Mouse (Mus musculus): ENCODE results near the gene Dusp19. TPM values are rescaled to one million over a fixed set of nuclear protein-coding genes. Genes with fewer than 3 reads are reported as not detected.

Gene Dusp19
- polyA plus RNA-seq, 1 experiment from 2014 or later, result 20.2 TPM

DNA sequence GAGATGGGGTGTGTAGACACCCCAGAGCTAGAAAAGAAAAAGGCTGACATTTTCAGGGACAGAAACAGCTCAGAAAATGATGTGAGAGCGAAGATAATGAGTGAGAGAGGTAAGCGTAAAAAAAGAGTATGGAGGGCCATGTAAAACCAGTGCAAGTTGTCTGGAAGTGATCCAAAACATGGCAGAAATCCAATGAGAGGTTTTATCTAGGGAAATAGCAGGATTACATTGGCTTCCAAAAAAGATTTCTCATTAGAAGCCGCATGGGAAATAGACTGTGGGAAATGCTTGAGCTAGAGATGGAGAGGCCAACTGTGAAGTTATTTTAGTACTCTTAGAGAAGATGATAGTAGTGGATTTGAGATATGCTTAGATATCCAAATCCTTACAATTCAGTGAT, 5.1 kb downstream of the Dusp19 start:
- Histone ChIP-seq H3K27ac (ENCODE audit: low read depth, low read length) (no peak overlapping the region), H3K27me3 (ENCODE audit: control insufficient read depth, insufficient read depth, low read length) (no peaks in the 10 kb centered on the region), H3K4me1 (replicated peaks; ENCODE audit: control insufficient read depth, insufficient read depth, low read length) (no peaks in the 10 kb centered on the region), H3K4me3 (ENCODE audit: low read depth, low read length) (no peak overlapping the region), H3K36me3 (ENCODE audit: control insufficient read depth, insufficient read depth, low read length) (no peaks in the 10 kb centered on the region), H3K9ac (ENCODE audit: low read depth, low read length) (no peak overlapping the region), H3K4me2 (replicated peaks; ENCODE audit: low read depth, low read length) (no peak overlapping the region), H3K9me3 (ENCODE audit: control insufficient read depth, low read length) (no peaks in the 10 kb centered on the region)
- DNase-seq (ENCODE audit: low spot score), result no peak
- 96% methylated on average over 3 of the region's 3 CpGs for WGBS
- no peak for ATAC-seq (ENCODE audit: low FRiP score)

DNA sequence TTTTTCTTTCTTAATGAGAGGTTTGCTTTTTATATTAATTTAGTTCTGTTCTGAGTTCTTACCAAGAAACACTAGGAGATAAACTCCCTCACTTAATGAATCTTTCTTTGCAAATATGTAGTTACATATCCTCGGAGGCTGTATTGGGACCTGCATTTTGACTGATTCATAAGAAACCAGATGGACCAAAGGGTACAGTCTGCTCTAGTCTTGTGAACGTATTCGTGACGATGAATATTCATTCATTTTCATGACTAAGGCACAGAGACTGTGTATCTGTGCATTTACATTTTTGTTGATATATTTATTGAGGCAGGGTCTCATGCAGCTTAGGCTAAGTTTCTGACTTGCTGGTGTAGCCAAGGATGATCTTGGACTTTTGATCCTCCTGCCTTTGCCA, 7.7 kb downstream of the Dusp19 start:
- H3K4me2 ChIP-seq (replicated peaks; ENCODE audit: low read depth, low read length), result no peak overlapping the region
- no peaks in the 10 kb centered on the region for H3K27me3 ChIP-seq (ENCODE audit: control insufficient read depth, insufficient read depth, low read length)
- H3K9ac ChIP-seq (ENCODE audit: low read depth, low read length), result no peak overlapping the region
- ATAC-seq (ENCODE audit: low FRiP score) (no peak), DNase-seq (ENCODE audit: low spot score) (no peak)
- no peak overlapping the region for H3K4me3 ChIP-seq (ENCODE audit: low read depth, low read length)
- H3K4me1 ChIP-seq (replicated peaks; ENCODE audit: control insufficient read depth, insufficient read depth, low read length), result no peaks in the 10 kb centered on the region
- H3K27ac ChIP-seq (ENCODE audit: low read depth, low read length), result no peak overlapping the region
- whole genome bisulfite sequencing, result 95% methylated on average over 4 of the region's 4 CpGs
- H3K36me3 ChIP-seq (ENCODE audit: control insufficient read depth, insufficient read depth, low read length), result no peaks in the 10 kb centered on the region
- H3K9me3 ChIP-seq (ENCODE audit: control insufficient read depth, low read length), result no peaks in the 10 kb centered on the region

DNA sequence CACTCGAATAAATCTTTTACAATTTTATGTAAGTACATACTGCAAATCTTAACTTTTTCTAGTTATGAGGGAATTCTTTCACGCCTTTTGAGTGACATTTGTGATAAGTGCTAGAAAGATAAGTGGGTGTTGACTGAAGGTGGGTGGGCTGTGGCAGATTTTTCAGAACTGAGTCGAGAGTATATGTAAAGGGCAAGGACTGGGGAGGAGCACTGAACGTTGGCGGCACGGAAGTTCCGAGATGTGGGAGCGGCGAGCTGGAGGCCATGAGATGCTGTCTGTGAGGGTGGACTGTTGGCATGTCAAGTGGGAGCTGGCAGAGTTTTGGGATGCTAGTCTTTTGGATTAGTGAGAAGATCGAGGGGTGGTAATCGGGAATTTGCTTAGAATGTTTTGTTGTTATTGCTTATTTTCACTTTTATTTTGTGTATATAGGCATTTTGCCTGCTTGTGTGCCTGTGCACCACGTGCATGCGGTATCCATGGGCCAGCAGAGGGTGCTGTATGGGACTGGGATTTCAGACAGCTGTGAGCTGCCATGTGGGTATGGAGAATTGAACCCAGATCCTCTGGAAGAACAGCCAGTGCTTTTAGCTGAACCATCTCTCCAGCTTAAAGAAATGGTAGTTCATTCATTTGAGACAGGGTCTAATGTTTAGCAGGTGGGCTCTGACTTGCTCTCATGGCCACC, 15.6 kb downstream of the Dusp19 start:
- Histone ChIP-seq H3K9me3 (ENCODE audit: control insufficient read depth, low read length) (no peaks in the 10 kb centered on the region), H3K4me3 (ENCODE audit: low read depth, low read length) (no peak overlapping the region), H3K4me2 (replicated peaks; ENCODE audit: low read depth, low read length) (no peak overlapping the region), H3K9ac (ENCODE audit: low read depth, low read length) (no peak overlapping the region), H3K27me3 (ENCODE audit: control insufficient read depth, insufficient read depth, low read length) (no peaks in the 10 kb centered on the region), H3K27ac (ENCODE audit: low read depth, low read length) (no peak overlapping the region), H3K36me3 (ENCODE audit: control insufficient read depth, insufficient read depth, low read length) (no peaks in the 10 kb centered on the region), H3K4me1 (replicated peaks; ENCODE audit: control insufficient read depth, insufficient read depth, low read length) (no peaks in the 10 kb centered on the region)
- WGBS, result 88% methylated on average over 13 of the region's 13 CpGs
- no peak for ATAC-seq (ENCODE audit: low FRiP score)
- DNase-seq (ENCODE audit: low spot score), result no peak

DNA sequence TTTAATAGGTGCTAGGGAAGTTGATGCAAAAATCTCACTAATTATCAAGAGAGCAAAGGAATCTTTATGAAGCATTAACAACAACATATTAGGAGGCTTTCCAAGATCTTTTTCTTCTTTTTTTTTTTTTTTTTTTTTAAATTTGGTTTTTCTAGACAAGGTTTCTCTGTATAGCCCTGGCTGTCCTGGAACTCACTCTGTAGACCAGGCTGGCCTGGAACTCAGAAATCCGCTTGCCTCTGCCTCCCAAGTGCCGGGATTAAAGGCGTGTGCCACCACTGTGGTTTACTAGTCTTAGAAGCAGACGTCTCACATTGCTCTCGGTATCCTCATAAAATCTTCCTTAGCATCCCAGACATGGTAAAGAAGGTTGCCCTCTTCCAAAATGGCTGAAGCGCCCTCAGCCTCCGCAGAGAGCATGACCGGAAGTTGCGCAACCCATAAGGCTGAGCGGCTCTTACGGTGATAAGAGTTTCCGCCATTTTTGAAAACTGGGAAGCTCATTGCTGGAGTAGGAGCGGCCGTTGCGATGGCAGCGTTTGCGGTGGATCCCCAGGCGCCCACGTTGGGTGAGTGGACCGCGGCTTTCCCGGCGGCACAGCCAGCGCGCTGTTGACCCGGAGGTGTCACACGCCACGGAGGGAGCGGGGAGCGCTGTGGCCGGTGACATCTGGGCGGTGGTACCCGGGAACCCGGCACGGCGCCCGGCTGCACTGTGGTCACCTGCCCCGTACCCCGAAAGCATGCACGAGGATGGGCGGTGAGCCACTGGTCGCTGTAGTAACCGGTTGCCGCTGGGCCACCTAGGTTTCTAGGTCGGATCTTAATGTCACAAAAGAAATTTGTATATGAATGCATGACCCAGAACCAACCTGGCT, 21.8 kb downstream of the Dusp19 start:
- peak overlapping the region; percentile 65; the same call in 1 of the 2 replicates for H3K27ac ChIP-seq (ENCODE audit: low read depth, low read length)
- no peaks in the 10 kb centered on the region for H3K4me1 ChIP-seq (replicated peaks; ENCODE audit: control insufficient read depth, insufficient read depth, low read length)
- H3K9me3 ChIP-seq (ENCODE audit: control insufficient read depth, low read length), result no peaks in the 10 kb centered on the region
- WGBS, result under 1% methylated on average over 45 of the region's 45 CpGs
- H3K36me3 ChIP-seq (ENCODE audit: control insufficient read depth, insufficient read depth, low read length), result no peaks in the 10 kb centered on the region
- peak overlapping the region; percentile 76 for H3K4me3 ChIP-seq (ENCODE audit: low read depth, low read length)
- H3K9ac ChIP-seq (ENCODE audit: low read depth, low read length), result peak overlapping the region; percentile 64
- H3K4me2 ChIP-seq (replicated peaks; ENCODE audit: low read depth, low read length), result peak overlapping the region; percentile 34
- no peaks in the 10 kb centered on the region for H3K27me3 ChIP-seq (ENCODE audit: control insufficient read depth, insufficient read depth, low read length)
- DNase-seq (ENCODE audit: low spot score) (peak; percentile 97), ATAC-seq (ENCODE audit: low FRiP score) (peak; percentile 98)

DNA sequence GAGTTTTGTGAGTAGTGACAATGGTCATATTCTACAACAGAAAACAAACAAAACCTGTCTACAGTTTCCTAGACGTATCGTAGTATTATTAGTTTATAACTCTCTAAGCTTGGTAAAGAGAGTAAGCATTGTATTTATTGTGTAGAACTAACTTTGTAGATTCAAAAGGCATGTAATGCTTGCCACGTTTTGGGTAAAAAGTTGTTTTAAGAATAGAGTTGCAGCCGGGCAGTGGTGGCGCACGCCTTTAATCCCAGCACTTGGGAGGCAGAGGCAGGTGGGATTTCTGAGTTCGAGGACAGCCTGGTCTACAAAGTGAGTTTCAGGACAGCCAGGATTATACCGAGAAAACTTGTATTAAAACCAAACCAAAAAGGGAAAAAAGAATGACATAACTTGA, 22.6 kb downstream of the Dusp19 start:
- DNase-seq (ENCODE audit: low spot score), result no peak
- Histone ChIP-seq H3K36me3 (ENCODE audit: control insufficient read depth, insufficient read depth, low read length) (no peaks in the 10 kb centered on the region), H3K9me3 (ENCODE audit: control insufficient read depth, low read length) (no peaks in the 10 kb centered on the region), H3K27ac (ENCODE audit: low read depth, low read length) (no peak overlapping the region), H3K4me3 (ENCODE audit: low read depth, low read length) (peak overlapping the region; percentile 76), H3K9ac (ENCODE audit: low read depth, low read length) (peak overlapping the region; percentile 64; the same call in 1 of the 2 replicates), H3K4me2 (replicated peaks; ENCODE audit: low read depth, low read length) (peak overlapping the region; percentile 29), H3K4me1 (replicated peaks; ENCODE audit: control insufficient read depth, insufficient read depth, low read length) (no peaks in the 10 kb centered on the region), H3K27me3 (ENCODE audit: control insufficient read depth, insufficient read depth, low read length) (no peaks in the 10 kb centered on the region)
- WGBS, result 20% methylated on average over 8 of the region's 8 CpGs
- ATAC-seq (ENCODE audit: low FRiP score), result no peak

DNA sequence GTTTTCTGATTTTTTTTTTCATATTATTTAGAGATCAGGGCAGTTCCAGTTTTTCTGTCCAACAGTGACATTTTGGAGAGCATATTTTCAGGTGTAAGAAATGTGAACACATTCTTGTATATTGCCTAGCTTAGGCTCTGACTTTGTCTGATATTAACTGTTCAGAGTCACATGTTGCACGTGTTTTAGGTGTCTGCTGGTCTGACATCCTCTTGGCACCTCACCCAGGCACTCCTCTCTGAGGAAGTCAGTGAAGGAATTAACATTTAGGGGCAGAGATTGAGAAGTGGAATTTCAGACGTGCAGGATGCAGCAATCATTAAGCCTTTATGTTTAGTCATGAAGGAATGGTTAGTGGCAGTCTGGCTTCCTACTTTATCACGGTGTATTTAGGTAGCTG, 23.0 kb downstream of the Dusp19 start:
- Histone ChIP-seq H3K36me3 (ENCODE audit: control insufficient read depth, insufficient read depth, low read length) (no peaks in the 10 kb centered on the region), H3K4me3 (ENCODE audit: low read depth, low read length) (no peak overlapping the region), H3K4me1 (replicated peaks; ENCODE audit: control insufficient read depth, insufficient read depth, low read length) (no peaks in the 10 kb centered on the region), H3K4me2 (replicated peaks; ENCODE audit: low read depth, low read length) (peak overlapping the region; percentile 29; the same call in 1 of the 2 replicates), H3K9ac (ENCODE audit: low read depth, low read length) (no peak overlapping the region), H3K9me3 (ENCODE audit: control insufficient read depth, low read length) (no peaks in the 10 kb centered on the region), H3K27ac (ENCODE audit: low read depth, low read length) (no peak overlapping the region), H3K27me3 (ENCODE audit: control insufficient read depth, insufficient read depth, low read length) (no peaks in the 10 kb centered on the region)
- WGBS, result 77% methylated on average over 3 of the region's 3 CpGs
- DNase-seq (ENCODE audit: low spot score), result no peak
- ATAC-seq (ENCODE audit: low FRiP score), result no peak

DNA sequence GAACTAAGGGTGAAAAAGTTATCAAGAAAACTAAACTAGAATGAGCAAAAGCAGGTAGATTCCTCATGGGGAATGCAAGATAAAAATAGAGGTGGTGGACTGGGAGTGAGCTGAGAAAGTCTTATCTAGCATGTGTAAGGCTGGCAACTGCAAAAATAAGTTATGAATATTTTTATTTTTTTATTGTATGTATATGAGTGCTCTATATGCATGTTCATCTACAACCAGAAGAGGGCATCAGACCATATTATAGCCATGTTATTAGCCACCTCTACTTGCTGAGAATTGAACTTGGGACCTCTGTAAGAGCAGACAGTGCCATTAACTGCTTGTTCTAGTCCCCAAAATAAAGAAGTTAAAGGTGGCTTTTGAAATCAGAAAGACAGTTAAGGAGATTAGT, 44.6 kb downstream of the Dusp19 start:
- H3K4me2 ChIP-seq (replicated peaks; ENCODE audit: low read depth, low read length), result no peak overlapping the region
- no peak overlapping the region for H3K27ac ChIP-seq (ENCODE audit: low read depth, low read length)
- H3K9me3 ChIP-seq (ENCODE audit: control insufficient read depth, low read length), result no peaks in the 10 kb centered on the region
- no peak for ATAC-seq (ENCODE audit: low FRiP score)
- H3K9ac ChIP-seq (ENCODE audit: low read depth, low read length), result no peak overlapping the region
- H3K4me1 ChIP-seq (replicated peaks; ENCODE audit: control insufficient read depth, insufficient read depth, low read length), result no peaks in the 10 kb centered on the region
- no peak overlapping the region for H3K4me3 ChIP-seq (ENCODE audit: low read depth, low read length)
- DNase-seq (ENCODE audit: low spot score), result no peak
- H3K27me3 ChIP-seq (ENCODE audit: control insufficient read depth, insufficient read depth, low read length), result no peaks in the 10 kb centered on the region
- H3K36me3 ChIP-seq (ENCODE audit: control insufficient read depth, insufficient read depth, low read length), result no peaks in the 10 kb centered on the region

DNA sequence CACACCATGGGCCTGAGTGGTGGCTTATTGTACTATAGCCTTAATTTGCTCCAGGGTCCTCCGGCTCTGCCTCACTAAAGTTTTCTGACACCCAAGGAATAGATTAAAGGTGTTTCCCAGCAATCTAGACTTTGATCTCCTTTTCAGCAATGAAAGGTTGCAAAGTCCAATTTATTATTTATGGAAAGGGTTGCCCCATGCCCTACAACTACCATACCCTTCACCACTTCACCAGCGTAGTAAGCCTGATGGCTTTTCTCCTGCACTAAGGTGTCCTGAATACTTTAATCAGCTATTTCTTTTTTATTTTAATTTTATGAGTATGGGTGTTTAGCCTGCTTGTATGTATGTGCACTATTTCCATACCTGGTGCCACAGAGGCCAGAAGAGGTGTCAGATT, 45.8 kb downstream of the Dusp19 start:
- DNase-seq (ENCODE audit: low spot score), result no peak
- 96% methylated on average over 2 of the region's 2 CpGs for WGBS
- Histone ChIP-seq H3K9ac (ENCODE audit: low read depth, low read length) (no peak overlapping the region), H3K36me3 (ENCODE audit: control insufficient read depth, insufficient read depth, low read length) (no peaks in the 10 kb centered on the region), H3K4me2 (replicated peaks; ENCODE audit: low read depth, low read length) (no peak overlapping the region), H3K4me1 (replicated peaks; ENCODE audit: control insufficient read depth, insufficient read depth, low read length) (no peaks in the 10 kb centered on the region), H3K4me3 (ENCODE audit: low read depth, low read length) (no peak overlapping the region), H3K27ac (ENCODE audit: low read depth, low read length) (no peak overlapping the region), H3K9me3 (ENCODE audit: control insufficient read depth, low read length) (no peaks in the 10 kb centered on the region), H3K27me3 (ENCODE audit: control insufficient read depth, insufficient read depth, low read length) (no peaks in the 10 kb centered on the region)
- no peak for ATAC-seq (ENCODE audit: low FRiP score)

All from hindbrain, embryonic 11.5 days (tissue).